Mouse (Mus musculus) liver, adult 2 months (tissue): ENCODE data around the gene Tmc4. TPM values are rescaled to one million over a fixed set of nuclear protein-coding genes. Genes with fewer than 3 reads are reported as not detected.
A peak's percentile ranks its signal among the peaks of the same experiment; 100 is the strongest.

Experiments
- DNase-seq: peaks from one replicate; pipeline ENCODE4 v3.0.0-alpha.2; 2011; ENCODE audit warnings: low read depth, low spot score; ENCODE audit errors: extremely low read depth
- H3K27ac ChIP-seq: fragments of 200-500 bp; replicated peaks from 2 replicates; pipeline ENCODE4 v1.5.1; 2012; ENCODE audit warnings: low read depth, mild to moderate bottlenecking, control low read depth, inconsistent platforms, low read length; ENCODE audit not compliant: insufficient read depth
- H3K27me3 ChIP-seq: fragments of 200-500 bp; 2 replicates; pipeline ENCODE4 v1.6.1; 2012; ENCODE audit warnings: mild to moderate bottlenecking, moderate library complexity, low read length, inconsistent platforms; ENCODE audit not compliant: control insufficient read depth, insufficient read depth
- H3K36me3 ChIP-seq: fragments of 200-500 bp; 2 replicates; pipeline ENCODE4 v1.6.1; 2012; ENCODE audit warnings: low read length, inconsistent platforms; ENCODE audit not compliant: control insufficient read depth, insufficient read depth
- H3K4me1 ChIP-seq: fragments of 200-500 bp; 2 replicates; pipeline ENCODE4 v1.6.1; 2011; ENCODE audit warnings: low read length; ENCODE audit not compliant: control insufficient read depth, insufficient read depth
- H3K4me3 ChIP-seq: fragments of 200-500 bp; 2 replicates; pipeline ENCODE4 v1.5.1; 2011; ENCODE audit warnings: low read depth, mild to moderate bottlenecking, control low read depth, low read length, moderate library complexity; ENCODE audit not compliant: insufficient read depth
- H3K79me2 ChIP-seq: fragments of 200-500 bp; 2 replicates; pipeline ENCODE4 v1.6.1; 2012; ENCODE audit warnings: inconsistent platforms, mild to moderate bottlenecking, low read length, moderate library complexity; ENCODE audit not compliant: control insufficient read depth, insufficient read depth
- H3K9ac ChIP-seq: fragments of 200-500 bp; 2 replicates; pipeline ENCODE4 v1.6.1; 2012; ENCODE audit warnings: low read depth, mild to moderate bottlenecking, control low read depth, inconsistent platforms, low read length
- CTCF ChIP-seq: fragments of 200-500 bp; IDR thresholded peaks from 2 replicates; pipeline ENCODE4 v1.5.1; 2011; ENCODE audit warnings: low read depth, low read length, control low read depth
- POLR2A ChIP-seq: fragments of 200-500 bp; IDR thresholded peaks from 2 replicates; pipeline ENCODE4 v1.6.1; 2011; ENCODE audit warnings: low read length, control low read depth; ENCODE audit not compliant: insufficient read depth; ENCODE audit errors: extremely low read depth
- WGBS: fragments of 180-500 bp; shearing (Covaris S2); methylation state at CpG from one replicate; pipeline ENCODE4 v1.1.7; 2018; 5-methylcytosine and 5-hydroxymethylcytosine counted together
- polyA plus RNA-seq: library from polyadenylated mRNA; depleted of rRNA; stranded (reverse); fragments of >200 nt; gene quantifications from 2 replicates; pipeline ENCODE4 v1.2.3, GENCODE M21; 2012
- total RNA-seq: library from RNA; depleted of rRNA; stranded (reverse); fragments of >200 nt; gene quantifications from 2 replicates; pipeline ENCODE4 v1.2.3, GENCODE M21; 2014

Gene Tmc4
- total and polyA plus RNA-seq, 2 experiments, result 1.8 to 8.2 TPM

DNA sequence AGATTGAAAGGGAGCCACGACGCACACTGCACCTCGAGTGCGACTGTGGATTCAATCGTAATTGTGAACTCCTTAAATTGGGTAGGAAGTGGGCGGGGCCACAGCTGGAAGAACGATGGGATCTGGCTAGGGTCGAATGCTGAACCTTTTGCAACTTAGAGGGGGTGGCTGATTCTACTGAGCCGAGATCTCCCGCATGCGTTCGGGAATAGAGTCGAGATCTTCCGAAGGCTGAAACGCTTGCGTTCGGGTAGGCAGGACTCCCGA is 16.4 kb upstream of the Tmc4 start:
- under 1% methylated on average over 18 of the region's 18 CpGs for WGBS
- peaks cover 11% of the 10 kb centered on the region; the same call in 1 of the 2 replicates for H3K36me3 ChIP-seq
- H3K27ac ChIP-seq, result peak overlapping the region; percentile 74
- no peak; the same call in 1 of the 2 replicates for TF ChIP-seq POLR2A
- TF ChIP-seq CTCF, result no peak
- peaks cover 7% of the 10 kb centered on the region; the same call in 1 of the 2 replicates for H3K4me1 ChIP-seq
- peaks cover 5% of the 10 kb centered on the region; the same call in 1 of the 2 replicates for H3K79me2 ChIP-seq
- DNase-seq, result no peak
- H3K4me3 ChIP-seq, result peak overlapping the region; percentile 93
- H3K27me3 ChIP-seq, result no peaks in the 10 kb centered on the region
- peak overlapping the region; percentile 59 for H3K9ac ChIP-seq

DNA sequence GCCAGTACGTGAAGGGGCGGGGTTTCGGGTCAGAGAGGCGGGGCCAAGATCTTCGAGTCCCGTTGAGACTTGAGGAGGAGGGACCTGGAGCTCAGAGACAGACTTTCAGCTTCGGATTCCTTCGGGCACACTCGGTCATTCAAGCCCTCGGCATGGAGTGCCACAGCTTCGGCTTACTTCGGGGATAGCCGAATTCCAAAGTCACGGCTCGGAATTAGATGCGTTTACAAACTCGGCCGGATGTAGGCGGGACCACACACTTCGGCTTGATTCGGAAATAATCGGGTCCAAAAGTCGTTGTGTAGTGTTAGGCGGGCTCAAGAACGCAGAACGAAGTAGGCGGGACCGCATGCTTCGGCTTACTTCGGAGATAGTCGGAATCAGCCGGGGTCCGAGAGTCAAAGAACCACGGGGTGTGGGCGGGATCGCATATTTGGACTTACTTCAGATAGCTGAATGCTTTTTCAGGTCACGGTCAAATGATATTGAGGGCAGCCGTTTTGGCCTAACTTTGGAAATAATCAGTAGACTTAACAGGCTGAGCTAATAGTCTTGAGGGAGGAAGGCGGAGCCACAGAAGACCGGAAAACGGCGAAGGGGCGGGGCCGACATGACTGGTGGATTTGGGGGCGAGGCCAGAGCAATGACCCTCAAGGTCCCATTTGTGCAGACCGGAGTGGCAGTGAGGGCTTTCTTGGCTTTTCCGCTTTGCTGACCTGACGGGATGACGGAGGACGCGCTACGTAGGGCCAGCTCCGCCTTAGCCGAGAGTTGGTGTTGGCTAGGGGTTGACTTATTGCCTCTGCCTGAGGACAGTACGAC is 15.8 kb upstream of the Tmc4 start, which contains the start of gene Mboat7:
Gene Mboat7 (minus strand): TSS at position 537 of the 822 bp plus-strand sequence.
- peaks cover 5% of the 10 kb centered on the region; the same call in 1 of the 2 replicates for H3K79me2 ChIP-seq
- peak within 1 kb of the TSS; percentile 93 for H3K4me3 ChIP-seq
- TF ChIP-seq POLR2A (peak; percentile 75; the same call in 1 of the 2 replicates), CTCF (no peak)
- WGBS, result under 1% methylated on average over 55 of the region's 55 CpGs
- H3K4me1 ChIP-seq, result peaks cover 7% of the 10 kb centered on the region; the same call in 1 of the 2 replicates
- no peaks in the 10 kb centered on the region for H3K27me3 ChIP-seq
- peak within 1 kb of the TSS; percentile 95 for H3K9ac ChIP-seq
- peaks cover 10% of the 10 kb centered on the region; the same call in 1 of the 2 replicates for H3K36me3 ChIP-seq
- peak; percentile 97 for DNase-seq
- H3K27ac ChIP-seq, result peak within 1 kb of the TSS; percentile 74

DNA sequence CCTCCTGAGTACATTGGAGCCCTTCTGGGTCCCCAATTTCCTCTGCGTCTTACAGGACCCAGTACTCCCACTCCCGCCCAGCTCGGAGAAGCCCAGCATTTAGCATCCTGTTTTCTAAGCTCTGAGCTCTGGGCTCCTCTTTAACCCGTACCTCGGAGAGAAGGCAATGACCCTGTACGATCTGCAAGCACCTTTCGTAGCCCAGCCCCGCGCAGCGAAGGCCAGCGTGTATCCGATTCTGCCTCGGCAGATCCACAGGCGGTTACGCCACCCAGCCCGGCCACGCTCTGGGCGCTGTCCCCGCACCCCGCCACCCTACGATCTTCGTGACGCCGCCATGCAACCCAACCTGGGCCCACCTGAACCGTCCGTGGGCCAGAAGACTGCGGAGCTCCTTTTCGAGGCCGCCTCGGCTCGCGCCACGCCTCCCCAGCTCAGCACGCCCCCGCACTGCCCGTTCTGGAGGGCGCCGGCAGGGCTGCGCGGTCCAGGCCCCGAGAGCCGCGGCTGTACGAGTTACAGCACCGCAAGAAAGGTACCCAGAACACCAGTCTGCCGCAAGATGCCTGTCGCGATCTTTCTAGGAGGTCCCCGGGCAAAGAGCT is 15.1 kb upstream of the Tmc4 start, which contains the start of gene Tsen34:
Gene Tsen34 (plus strand): TSS at position 482 of the 605 bp plus-strand sequence.
- 0 out of 2 replicates have a peak, but pooled peaks have one; percentile 22 for TF ChIP-seq POLR2A
- TF ChIP-seq CTCF, result 0 out of 2 replicates have a peak, but pooled peaks have one; percentile 18
- Histone ChIP-seq H3K79me2 (peaks cover 5% of the 10 kb centered on the region; the same call in 1 of the 2 replicates), H3K9ac (peak within 1 kb of the TSS; percentile 95), H3K27ac (peak within 1 kb of the TSS; percentile 74), H3K4me3 (peak within 1 kb of the TSS; percentile 93), H3K4me1 (peaks cover 7% of the 10 kb centered on the region; the same call in 1 of the 2 replicates), H3K36me3 (peaks cover 8% of the 10 kb centered on the region), H3K27me3 (no peaks in the 10 kb centered on the region)
- WGBS, result under 1% methylated on average over 49 of the region's 49 CpGs
- DNase-seq, result peak; percentile 31

DNA sequence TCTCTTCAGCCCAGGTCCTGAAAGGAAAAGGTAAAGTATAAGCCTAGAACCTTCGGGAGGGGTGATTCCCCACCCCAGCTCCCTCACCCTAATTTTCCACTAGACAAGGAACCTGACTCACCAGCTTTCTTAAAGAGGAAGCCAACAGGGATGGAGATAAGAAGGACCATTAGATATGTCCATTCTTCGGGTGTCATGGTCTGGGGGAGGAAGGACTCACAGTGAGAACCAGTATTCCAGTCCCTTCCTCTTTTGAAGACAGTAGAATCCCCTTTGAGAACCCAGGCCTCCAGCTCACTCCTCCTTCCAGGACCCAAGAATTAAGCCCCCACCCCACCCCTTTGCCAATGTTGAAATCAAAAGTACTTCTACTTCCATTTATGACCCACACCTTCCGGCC is 14.6 kb upstream of the Tmc4 start:
- 42% methylated on average over 3 of the region's 3 CpGs for WGBS

DNA sequence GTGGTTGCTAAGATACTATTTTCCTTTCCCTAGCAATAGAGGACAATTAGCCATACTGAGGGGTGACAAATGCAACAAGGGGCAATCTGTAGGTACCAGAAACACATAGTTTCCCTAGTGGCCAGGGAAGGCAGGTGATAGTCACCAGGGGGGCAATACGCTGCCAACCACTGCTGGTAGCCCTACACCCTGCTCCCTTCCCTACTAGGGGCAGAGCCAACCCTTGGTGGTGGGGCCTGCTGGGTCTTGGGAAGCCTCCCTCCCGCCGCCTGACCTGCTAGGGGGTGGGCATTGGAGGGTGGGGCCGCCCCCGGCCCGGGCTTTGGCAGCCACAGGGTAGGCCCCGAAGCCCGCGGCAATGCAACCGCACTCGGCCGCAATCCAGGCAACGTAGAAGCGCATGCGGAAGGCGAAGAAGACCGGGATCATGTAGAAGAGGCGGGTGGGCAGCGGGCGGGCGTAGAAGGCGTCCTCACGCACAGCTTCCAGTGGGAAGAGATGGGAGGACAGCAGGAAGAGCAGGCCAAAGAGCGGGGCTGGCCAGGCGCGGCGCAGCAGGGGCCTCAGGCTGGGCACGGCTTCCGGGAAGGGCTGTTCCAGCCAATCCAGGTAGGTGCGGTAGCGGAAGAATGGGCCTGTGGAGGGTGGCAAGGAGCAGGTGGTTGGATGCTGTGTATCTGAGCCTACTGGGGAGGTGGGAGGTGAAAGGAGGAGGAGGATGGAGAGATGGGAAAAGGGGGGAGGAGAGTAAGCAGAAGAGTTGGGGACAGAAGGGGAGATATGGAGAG is 8.2 kb upstream of the Tmc4 start:
- no peaks in the 10 kb centered on the region for H3K79me2 ChIP-seq
- H3K27ac ChIP-seq, result no peak overlapping the region
- no peak overlapping the region for H3K9ac ChIP-seq
- H3K4me3 ChIP-seq, result no peak overlapping the region
- DNase-seq, result no peak
- H3K27me3 ChIP-seq, result no peaks in the 10 kb centered on the region
- 93% methylated on average over 31 of the region's 31 CpGs for WGBS
- no peak for TF ChIP-seq CTCF
- no peak for TF ChIP-seq POLR2A
- H3K36me3 ChIP-seq, result peaks cover 17% of the 10 kb centered on the region
- H3K4me1 ChIP-seq, result no peaks in the 10 kb centered on the region

More for the DNA sequence above, 14.6 kb upstream of the Tmc4 start:
- Histone ChIP-seq H3K4me3 (no peak overlapping the region; the same call in 1 of the 2 replicates), H3K4me1 (peaks cover 7% of the 10 kb centered on the region; the same call in 1 of the 2 replicates), H3K36me3 (peaks cover 8% of the 10 kb centered on the region), H3K9ac (peak overlapping the region; percentile 95; the same call in 1 of the 2 replicates), H3K27ac (no peak overlapping the region), H3K27me3 (no peaks in the 10 kb centered on the region), H3K79me2 (peaks cover 5% of the 10 kb centered on the region; the same call in 1 of the 2 replicates)
- TF ChIP-seq CTCF (no peak), POLR2A (no peak)
- no peak for DNase-seq
